Mouse (Mus musculus): ENCODE data around the gene Dhrs13. TPM values are rescaled to one million over a fixed set of nuclear protein-coding genes. Genes with fewer than 3 reads are reported as not detected.

Dhrs13 gene
- polyA plus RNA-seq (2015; fragmentation: Nextera tagmentation; extraction: Ambion mirVana): 12.3 and 12.6 TPM in 2 replicates

- Histone ChIP-seq H3K4me3 (ENCODE audit: low read length) (peak within 1 kb of the TSS; percentile 61), H3K9me3 (replicated peaks; ENCODE audit: control insufficient read depth, low read length) (no peaks in the 10 kb centered on the region), H3K9ac (ENCODE audit: low read length) (peak within 1 kb of the TSS; percentile 76), H3K36me3 (ENCODE audit: control insufficient read depth, insufficient read depth) (peaks cover 22% of the 10 kb centered on the region), H3K27ac (ENCODE audit: low read length) (peak within 1 kb of the TSS; percentile 71), H3K4me1 (ENCODE audit: control insufficient read depth, insufficient read depth, low read length) (peaks cover 10% of the 10 kb centered on the region), H3K4me2 (ENCODE audit: low read depth, low read length) (peak within 1 kb of the TSS; percentile 90), H3K27me3 (ENCODE audit: control insufficient read depth, insufficient read depth, low read length) (no peaks in the 10 kb centered on the region)
- peak; percentile 91 for ATAC-seq (replicated peaks; ENCODE audit: extremely low read depth, insufficient read depth, low FRiP score)
- WGBS: under 1% methylated on average over 96 of the region's 96 CpGs
These were observed at the start of gene Dhrs13 for GRCm38 (mm10) chr11:78031947-78032808. TSS of gene Dhrs13 (plus strand) at chr11:78032280.

- Histone ChIP-seq H3K9me3 (replicated peaks; ENCODE audit: control insufficient read depth, low read length) (no peaks in the 10 kb centered on the region), H3K4me3 (ENCODE audit: low read length) (peak within 1 kb of the TSS; percentile 100), H3K36me3 (ENCODE audit: control insufficient read depth, insufficient read depth) (no peaks in the 10 kb centered on the region), H3K4me2 (ENCODE audit: low read depth, low read length) (peak within 1 kb of the TSS; percentile 68), H3K27me3 (ENCODE audit: control insufficient read depth, insufficient read depth, low read length) (peaks cover 6% of the 10 kb centered on the region), H3K9ac (ENCODE audit: low read length) (peak within 1 kb of the TSS; percentile 100), H3K27ac (ENCODE audit: low read length) (peak within 1 kb of the TSS; percentile 99), H3K4me1 (ENCODE audit: control insufficient read depth, insufficient read depth, low read length) (peaks cover 8% of the 10 kb centered on the region)
- WGBS: under 1% methylated on average over 55 of the region's 62 CpGs
- peak; percentile 91 for ATAC-seq (replicated peaks; ENCODE audit: extremely low read depth, insufficient read depth, low FRiP score)
These were observed 49.6 kb upstream of the Dhrs13 start, which contains the start of gene Phf12 for GRCm38 (mm10) chr11:77982441-77982905. TSS of gene Phf12 (plus strand) at chr11:77982754.

GRCm38 (mm10) chr11:77983191-77983936, 48.7 kb upstream of the Dhrs13 start:
- Histone ChIP-seq H3K4me1 (ENCODE audit: control insufficient read depth, insufficient read depth, low read length) (peaks cover 8% of the 10 kb centered on the region), H3K36me3 (ENCODE audit: control insufficient read depth, insufficient read depth) (no peaks in the 10 kb centered on the region), H3K9ac (ENCODE audit: low read length) (peak overlapping the region; percentile 100), H3K4me2 (ENCODE audit: low read depth, low read length) (peak overlapping the region; percentile 68), H3K4me3 (ENCODE audit: low read length) (peak overlapping the region; percentile 100), H3K27ac (ENCODE audit: low read length) (peak overlapping the region; percentile 96), H3K27me3 (ENCODE audit: control insufficient read depth, insufficient read depth, low read length) (0 out of 2 replicates have a peak, but pooled peaks cover 3% of the 10 kb centered on the region), H3K9me3 (replicated peaks; ENCODE audit: control insufficient read depth, low read length) (no peaks in the 10 kb centered on the region)
- 1% methylated on average over 30 of the region's 32 CpGs for WGBS
- no peak for ATAC-seq (replicated peaks; ENCODE audit: extremely low read depth, insufficient read depth, low FRiP score)

GRCm38 (mm10) chr11:77983937-77984835, 47.9 kb upstream of the Dhrs13 start:
- Histone ChIP-seq H3K4me3 (ENCODE audit: low read length) (peak overlapping the region; percentile 100), H3K9ac (ENCODE audit: low read length) (peak overlapping the region; percentile 100), H3K27ac (ENCODE audit: low read length) (peak overlapping the region; percentile 96), H3K9me3 (replicated peaks; ENCODE audit: control insufficient read depth, low read length) (no peaks in the 10 kb centered on the region), H3K4me2 (ENCODE audit: low read depth, low read length) (peak overlapping the region; percentile 68), H3K4me1 (ENCODE audit: control insufficient read depth, insufficient read depth, low read length) (peaks cover 11% of the 10 kb centered on the region), H3K36me3 (ENCODE audit: control insufficient read depth, insufficient read depth) (peaks cover 8% of the 10 kb centered on the region), H3K27me3 (ENCODE audit: control insufficient read depth, insufficient read depth, low read length) (0 out of 2 replicates have a peak, but pooled peaks cover under 1% of the 10 kb centered on the region)
- ATAC-seq (replicated peaks; ENCODE audit: extremely low read depth, insufficient read depth, low FRiP score): no peak; the same call in 1 of the 2 replicates
- WGBS: under 1% methylated on average over 54 of the region's 63 CpGs

- ATAC-seq (replicated peaks; ENCODE audit: extremely low read depth, insufficient read depth, low FRiP score): no peak
- Histone ChIP-seq H3K4me1 (ENCODE audit: control insufficient read depth, insufficient read depth, low read length) (peaks cover 15% of the 10 kb centered on the region), H3K4me3 (ENCODE audit: low read length) (peak overlapping the region; percentile 100), H3K9me3 (replicated peaks; ENCODE audit: control insufficient read depth, low read length) (no peaks in the 10 kb centered on the region), H3K36me3 (ENCODE audit: control insufficient read depth, insufficient read depth) (peaks cover 12% of the 10 kb centered on the region), H3K27ac (ENCODE audit: low read length) (peak overlapping the region; percentile 96), H3K4me2 (ENCODE audit: low read depth, low read length) (peak overlapping the region; percentile 68), H3K9ac (ENCODE audit: low read length) (peak overlapping the region; percentile 100), H3K27me3 (ENCODE audit: control insufficient read depth, insufficient read depth, low read length) (no peaks in the 10 kb centered on the region)
- WGBS: 1% methylated on average over 13 of the region's 13 CpGs
These were observed 47.2 kb upstream of the Dhrs13 start for GRCm38 (mm10) chr11:77984836-77985231.

GRCm38 (mm10) chr11:77985541-77986065, 46.5 kb upstream of the Dhrs13 start:
- Histone ChIP-seq H3K9me3 (replicated peaks; ENCODE audit: control insufficient read depth, low read length) (no peaks in the 10 kb centered on the region), H3K4me3 (ENCODE audit: low read length) (peak overlapping the region; percentile 100), H3K9ac (ENCODE audit: low read length) (no peak overlapping the region), H3K4me1 (ENCODE audit: control insufficient read depth, insufficient read depth, low read length) (peaks cover 15% of the 10 kb centered on the region), H3K27ac (ENCODE audit: low read length) (peak overlapping the region; percentile 96), H3K27me3 (ENCODE audit: control insufficient read depth, insufficient read depth, low read length) (no peaks in the 10 kb centered on the region), H3K4me2 (ENCODE audit: low read depth, low read length) (peak overlapping the region; percentile 68), H3K36me3 (ENCODE audit: control insufficient read depth, insufficient read depth) (peaks cover 12% of the 10 kb centered on the region)
- ATAC-seq (replicated peaks; ENCODE audit: extremely low read depth, insufficient read depth, low FRiP score): no peak
- WGBS: 78% methylated on average over 3 of the region's 3 CpGs

- WGBS: 79% methylated on average over 13 of the region's 13 CpGs
- no peak overlapping the region for H3K4me3 ChIP-seq (ENCODE audit: low read length)
- ATAC-seq (replicated peaks; ENCODE audit: extremely low read depth, insufficient read depth, low FRiP score): no peak
- H3K4me1 ChIP-seq (ENCODE audit: control insufficient read depth, insufficient read depth, low read length): peaks cover 15% of the 10 kb centered on the region
- H3K9ac ChIP-seq (ENCODE audit: low read length): no peak overlapping the region
- H3K9me3 ChIP-seq (replicated peaks; ENCODE audit: control insufficient read depth, low read length): no peaks in the 10 kb centered on the region
- no peaks in the 10 kb centered on the region for H3K27me3 ChIP-seq (ENCODE audit: control insufficient read depth, insufficient read depth, low read length)
- H3K4me2 ChIP-seq (ENCODE audit: low read depth, low read length): no peak overlapping the region
- H3K36me3 ChIP-seq (ENCODE audit: control insufficient read depth, insufficient read depth): peaks cover 15% of the 10 kb centered on the region
- H3K27ac ChIP-seq (ENCODE audit: low read length): 0 out of 2 replicates have a peak overlapping the region, but pooled peaks have one; percentile 16
These were observed 42.9 kb upstream of the Dhrs13 start for GRCm38 (mm10) chr11:77989071-77989690.

- H3K4me2 ChIP-seq (ENCODE audit: low read depth, low read length): no peak overlapping the region
- peaks cover 3% of the 10 kb centered on the region; the same call in 1 of the 2 replicates for H3K36me3 ChIP-seq (ENCODE audit: control insufficient read depth, insufficient read depth)
- WGBS: 47% methylated on average over 1 of the region's 1 CpGs
- H3K27me3 ChIP-seq (ENCODE audit: control insufficient read depth, insufficient read depth, low read length): no peaks in the 10 kb centered on the region
- no peak for ATAC-seq (replicated peaks; ENCODE audit: extremely low read depth, insufficient read depth, low FRiP score)
- no peak overlapping the region for H3K27ac ChIP-seq (ENCODE audit: low read length)
- no peaks in the 10 kb centered on the region for H3K4me1 ChIP-seq (ENCODE audit: control insufficient read depth, insufficient read depth, low read length)
- H3K9me3 ChIP-seq (replicated peaks; ENCODE audit: control insufficient read depth, low read length): no peaks in the 10 kb centered on the region
- H3K4me3 ChIP-seq (ENCODE audit: low read length): no peak overlapping the region
- no peak overlapping the region for H3K9ac ChIP-seq (ENCODE audit: low read length)
These were observed 36.5 kb upstream of the Dhrs13 start for GRCm38 (mm10) chr11:77995556-77995955.

All from heart, embryonic 16.5 days (tissue).